Mouse (Mus musculus) gastrocnemius, postnatal 36 days (tissue): ENCODE data around the gene Cacna1a. TPM values are rescaled to one million over a fixed set of nuclear protein-coding genes. Genes with fewer than 3 reads are reported as not detected.

Experiments used
- DNase-seq, 2 experiments: peaks; one replicate each; pipeline ENCODE4 v3.0.0; 2022
- intact Hi-C: fragments of 180-260 bp; cut with DNase I; formaldehyde crosslinking; loops from one replicate; pipeline ENCODE4 v1.15.1; 2025
- total RNA-seq, 2 experiments: library from RNA; stranded (reverse); gene quantifications; 2 replicates each; pipeline ENCODE4 v1.2.3; 2021

Gene Cacna1a
- total RNA-seq, 2 experiments from 2014 or later: 3.3 to 3.8 TPM

- no peak for DNase-seq
- intact Hi-C loops: no loop called here
These were observed 264.9 kb downstream of the Cacna1a start for GRCm38 (mm10) chr8:84653092-84653631.

GRCm38 (mm10) chr8:84654597-84654996, 266.4 kb downstream of the Cacna1a start:
- intact Hi-C loops: no loop called here
- DNase-seq: no peak

GRCm38 (mm10) chr8:84655336-84656190, 267.3 kb downstream of the Cacna1a start:
- no peak for DNase-seq
- intact Hi-C loops: no loop called here

GRCm38 (mm10) chr8:84656191-84656525, 267.9 kb downstream of the Cacna1a start:
- intact Hi-C loops: no loop called here

GRCm38 (mm10) chr8:84656641-84657126, 268.4 kb downstream of the Cacna1a start:
- DNase-seq: peak; percentile 55 to 56
- intact Hi-C loops: no loop called here

More at GRCm38 (mm10) chr8:84656191-84656525, 267.9 kb downstream of the Cacna1a start:
- DNase-seq: no peak

GRCm38 (mm10) chr8:84657203-84657602, 269.0 kb downstream of the Cacna1a start:
- DNase-seq: no peak
- intact Hi-C loops: no loop called here

- intact Hi-C loops: no loop called here
These were observed 269.4 kb downstream of the Cacna1a start for GRCm38 (mm10) chr8:84657680-84658079.

GRCm38 (mm10) chr8:84658951-84659350, 270.7 kb downstream of the Cacna1a start:
- no peak for DNase-seq
- intact Hi-C loops: no loop called here

More at GRCm38 (mm10) chr8:84657680-84658079, 269.4 kb downstream of the Cacna1a start:
- no peak for DNase-seq

GRCm38 (mm10) chr8:84659936-84660818, 271.9 kb downstream of the Cacna1a start:
- intact Hi-C loops: loop anchor here (2.0 to 5.0 kb wide), 2 partner anchors 21 to 42 kb away; partner anchors contain the start of gene Lyl1
- DNase-seq: peak; percentile 38 to 43

- intact Hi-C loops: loop anchor here (2.0 to 5.0 kb wide), 2 partner anchors 22 to 41 kb away; partner anchors contain the start of gene Lyl1
- peak in 1 of 2 experiments; percentile 45 for DNase-seq
These were observed 272.7 kb downstream of the Cacna1a start for GRCm38 (mm10) chr8:84660819-84661457.

- intact Hi-C loops: loop anchor here (2.0 to 5.0 kb wide), 2 partner anchors 23 to 41 kb away; partner anchors contain the start of gene Lyl1
- DNase-seq: peak; percentile 89 to 92
These were observed 273.2 kb downstream of the Cacna1a start for GRCm38 (mm10) chr8:84661458-84661871.

GRCm38 (mm10) chr8:84661961-84662571, 273.8 kb downstream of the Cacna1a start:
- intact Hi-C loops: loop anchor here (2.0 to 5.0 kb wide), 2 partner anchors 23 to 40 kb away; partner anchors contain the start of gene Lyl1
- DNase-seq: peak in 1 of 2 experiments; percentile 58

GRCm38 (mm10) chr8:84662581-84663065, 274.4 kb downstream of the Cacna1a start, which contains the start of gene Ier2:
TSS of gene Ier2 (minus strand) at chr8:84662852.
- intact Hi-C loops: loop anchor here (5.0 kb wide), 1 partner anchor 40 kb away; the partner anchor contains the start of gene Lyl1
- peak; percentile 91 to 93 for DNase-seq

- intact Hi-C loops: loop anchor here (5.0 kb wide), 1 partner anchor 39 kb away; the partner anchor contains the start of gene Lyl1
- DNase-seq: peak; percentile 98
These were observed 275.5 kb downstream of the Cacna1a start for GRCm38 (mm10) chr8:84663483-84664327.

GRCm38 (mm10) chr8:84664566-84665384, 276.5 kb downstream of the Cacna1a start:
- peak; percentile 68 to 72 for DNase-seq
- intact Hi-C loops: loop anchor here (5.0 kb wide), 1 partner anchor 38 kb away; the partner anchor contains the start of gene Lyl1

- DNase-seq: no peak
- intact Hi-C loops: no loop called here
These were observed 277.2 kb downstream of the Cacna1a start for GRCm38 (mm10) chr8:84665385-84665893.

- DNase-seq: no peak
- intact Hi-C loops: no loop called here
These were observed 279.8 kb downstream of the Cacna1a start for GRCm38 (mm10) chr8:84668081-84668480.
